ENCODE assay signal across 8 mouse cellular contexts in the genomic region with DNA sequence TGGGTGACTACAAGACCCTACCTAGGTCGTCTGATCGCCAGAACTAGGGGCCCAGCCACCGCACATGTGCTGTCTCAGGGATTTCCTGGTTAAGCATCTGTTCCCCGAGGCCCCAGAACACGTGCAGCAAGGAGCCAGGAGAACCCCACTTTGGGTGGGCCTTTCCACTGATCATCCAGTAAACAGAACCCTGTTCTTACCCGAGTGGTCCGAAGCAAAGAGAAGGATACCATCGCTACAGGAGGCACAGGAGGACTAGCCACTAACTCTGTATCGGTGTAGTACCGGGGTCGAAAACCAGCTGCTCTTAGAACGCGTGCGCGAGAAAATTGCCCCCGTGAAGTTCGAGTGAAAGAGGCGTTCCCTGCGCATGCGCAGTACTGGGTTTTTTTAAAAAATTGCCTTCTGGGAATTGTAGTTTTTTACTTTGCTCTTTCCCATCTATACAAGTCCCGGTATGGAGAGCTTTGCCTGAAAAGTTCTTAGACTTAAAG. TPM values are rescaled to one million over a fixed set of nuclear protein-coding genes. Genes with fewer than 3 reads are reported as not detected.
A peak's percentile ranks its signal among the peaks of the same experiment; 100 is the strongest.
DNase-seq lines count a peak whose midpoint lies in the region; ATAC-seq and TF ChIP-seq lines count a peak whose summit lies in the region.

A gene (minus strand): TSS at position 357 of the 494 bp plus-strand sequence.

- peaks cover 5% of the 10 kb centered on the region for H3K36me3 ChIP-seq in hindbrain, postnatal 0 days (ENCODE audit: insufficient read depth, low read length)
- no peaks in the 10 kb centered on the region; the same call in 1 of the 2 replicates for H3K36me3 ChIP-seq in macrophage (ENCODE audit: inconsistent target)

- peak within 1 kb of the TSS; percentile 51 for H3K4me3 ChIP-seq in cortical plate, adult 2 months (ENCODE audit: insufficient read depth, low read length)
- peak within 1 kb of the TSS; percentile 57 for H3K4me3 ChIP-seq in hindbrain, postnatal 0 days (ENCODE audit: low read length)
- H3K4me3 ChIP-seq in macrophage (ENCODE audit: inconsistent target) = peak within 1 kb of the TSS; percentile 68

- H3K27ac ChIP-seq in cortical plate, adult 2 months (ENCODE audit: insufficient read depth, low read length) = no peak within 1 kb of the TSS
- no peak within 1 kb of the TSS for H3K27ac ChIP-seq in hindbrain, postnatal 0 days
- peak within 1 kb of the TSS; percentile 42 for H3K27ac ChIP-seq in macrophage

- H3K9ac ChIP-seq in hindbrain, postnatal 0 days (replicated peaks; ENCODE audit: low read length) = peak within 1 kb of the TSS; percentile 52

- TF ChIP-seq CTCF in cortical plate, adult 2 months (IDR thresholded peaks at IDR 0.05; ENCODE audit: extremely low read depth, insufficient read depth, low read length) = no peak
- TF ChIP-seq CTCF in hindbrain, postnatal 0 days (IDR thresholded peaks at IDR 0.05; ENCODE audit: low read depth) = no peak

- peak; percentile 67; the same call in 1 of the 2 replicates for TF ChIP-seq POLR2A in cortical plate, adult 2 months (IDR thresholded peaks at IDR 0.05; ENCODE audit: extremely low read depth, insufficient read depth, low read length)

- peak within 1 kb of the TSS; percentile 85 for H3K4me2 ChIP-seq in hindbrain, postnatal 0 days (ENCODE audit: low read depth, low read length)

- DNase-seq in adrenal gland, adult (ENCODE audit: inconsistent age in 2 of 2, low spot score in 1 of 2) = peak; percentile 85 to 95
- DNase-seq in gastrocnemius, adult 8-10 months (ENCODE audit: low spot score in 2 of 2) = peak; percentile 74 to 75
- peak; percentile 98 for DNase-seq in hindbrain, postnatal 0 days (ENCODE audit: low spot score)
- DNase-seq in left cerebral cortex, adult 18-20 months (ENCODE audit: low spot score in 2 of 2) = peak; percentile 81 to 87
- peak; percentile 87 for DNase-seq in right cerebral cortex, adult 18-20 months
- DNase-seq in urinary bladder, postnatal 14 days (ENCODE audit: low spot score) = peak; percentile 82

- peaks cover 3% of the 10 kb centered on the region; the same call in 1 of the 2 replicates for H3K4me1 ChIP-seq in cortical plate, adult 2 months (ENCODE audit: control insufficient read depth, insufficient read depth, low read length)
- H3K4me1 ChIP-seq in hindbrain, postnatal 0 days (ENCODE audit: insufficient read depth, low read length) = peaks cover 20% of the 10 kb centered on the region

- 0 out of 2 replicates have a peak, but pooled peaks cover 4% of the 10 kb centered on the region for H3K27me3 ChIP-seq in hindbrain, postnatal 0 days (ENCODE audit: insufficient read depth, low read length)

- WGBS in hindbrain, postnatal 0 days = under 1% methylated on average over 21 of the region's 21 CpGs
- under 1% methylated on average over 21 of the region's 21 CpGs for WGBS in macrophage (ENCODE audit: missing documents)

- peak; percentile 67 for ATAC-seq in hindbrain, postnatal 0 days

- H3K79me2 ChIP-seq in macrophage (ENCODE audit: inconsistent target) = no peaks in the 10 kb centered on the region

- H3K9me3 ChIP-seq in hindbrain, postnatal 0 days (ENCODE audit: low read length) = no peaks in the 10 kb centered on the region

RNA-seq across cellular contexts. Expression of the gene that starts here (rescaled TPM):
- 38.6 and 39.7 TPM in 2 replicates for polyA plus RNA-seq in cortical plate, adult 2 months (2012; rRNA removed)
- 10 to 100 TPM; 20.3 to 23.0 (median 22.8) TPM for total RNA-seq in gastrocnemius, adult 8-10 months (2022)
- 66.1 and 91.1 TPM in 2 replicates for total RNA-seq in hindbrain, postnatal 0 days (2014; rRNA removed)
- polyA plus RNA-seq in hindbrain, postnatal 0 days (2015; fragmentation: Nextera tagmentation; extraction: Ambion mirVana) = 49.7 and 49.9 TPM in 2 replicates
- total RNA-seq in left cerebral cortex, adult 18-20 months (2021) = 10 to 100 TPM; 23.4 to 27.0 TPM
- total RNA-seq in macrophage (2018; cell fraction: chromatin; rRNA removed) = 10 to 100 TPM in 19 of 26 experiments, 1 to 10 TPM in 7; 3.9 to 38.4 (median 20.7) TPM
- 10 to 100 TPM in 25 of 26 experiments, 1 to 10 TPM in 1; 9.3 to 16.3 (median 14.4) TPM for total RNA-seq in macrophage (2018; cell fraction: cytosol; rRNA removed)
- 10 to 100 TPM in 19 of 26 experiments, 1 to 10 TPM in 7; 3.7 to 40.0 (median 16.5) TPM for total RNA-seq in macrophage (2018; cell fraction: nucleus; rRNA removed)
- polyA plus RNA-seq in macrophage (2018) = 14.8 to 30.5 TPM (median 16.0 TPM) in 3 replicates
